Mouse (Mus musculus) neural tube, embryonic 12.5 days (tissue): ENCODE results near the gene Hmmr. TPM values are rescaled to one million over a fixed set of nuclear protein-coding genes. Genes with fewer than 3 reads are reported as not detected.
"Not testable (repeated sequence)": the region's sequence is repeated elsewhere in the genome, so short reads cannot be mapped to it uniquely, and the experiment has no call there.

Experiments
- ATAC-seq: fragments of 200-750 bp; cut with Nextera tagmentation; 2 replicates; pipeline ENCODE4 v1.8.0; 2017; ENCODE audit warnings: low read depth, mild to moderate bottlenecking, moderate TSS enrichment, moderate library complexity; ENCODE audit not compliant: low FRiP score
- H3K27ac ChIP-seq: fragments of 300-500 bp; sonication (generic); 2 replicates; pipeline ENCODE4 v1.5.1; 2016
- H3K27me3 ChIP-seq: fragments of 300-500 bp; sonication (generic); replicated peaks from 2 replicates; pipeline ENCODE4 v1.6.1; 2016; ENCODE audit warnings: mild to moderate bottlenecking
- H3K36me3 ChIP-seq: fragments of 300-500 bp; sonication (generic); 2 replicates; pipeline ENCODE4 v1.6.1; 2016; ENCODE audit warnings: mild to moderate bottlenecking
- H3K4me1 ChIP-seq: fragments of 300-500 bp; sonication (generic); 2 replicates; pipeline ENCODE4 v1.6.1; 2016
- H3K4me2 ChIP-seq: fragments of 300-500 bp; sonication (generic); replicated peaks from 2 replicates; pipeline ENCODE4 v1.6.1; 2016; ENCODE audit warnings: mild to moderate bottlenecking
- H3K4me3 ChIP-seq: fragments of 300-500 bp; sonication (generic); 2 replicates; pipeline ENCODE4 v1.5.1; 2016
- H3K9ac ChIP-seq: fragments of 300-500 bp; sonication (generic); 2 replicates; pipeline ENCODE4 v1.6.1; 2016; ENCODE audit warnings: mild to moderate bottlenecking
- H3K9me3 ChIP-seq: fragments of 300-500 bp; sonication (generic); 2 replicates; pipeline ENCODE4 v1.6.1; 2016; ENCODE audit warnings: mild to moderate bottlenecking
- WGBS: fragments of 180-500 bp; shearing (Covaris S2); methylation state at CpG from one replicate; pipeline ENCODE4 v1.1.7; 2016; 5-methylcytosine and 5-hydroxymethylcytosine counted together
- polyA plus RNA-seq: library from polyadenylated mRNA; unstranded; fragments of >200 nt; fragmentation: Nextera tagmentation; extraction: Ambion mirVana; gene quantifications from 2 replicates; pipeline ENCODE4 v1.2.1, GENCODE M21; 2016

The Hmmr gene
- polyA plus RNA-seq, 1 experiment from 2014 or later, result 33.7 TPM

GRCm38 (mm10) chr11:40744348-40744747 lies 11.1 kb upstream of the Hmmr start:
- H3K4me1 ChIP-seq, result no peaks in the 10 kb centered on the region
- ATAC-seq, result no peak
- no peaks in the 10 kb centered on the region for H3K9me3 ChIP-seq
- no peak overlapping the region for H3K9ac ChIP-seq
- no peak overlapping the region for H3K4me3 ChIP-seq
- peaks cover 17% of the 10 kb centered on the region for H3K36me3 ChIP-seq
- H3K27ac ChIP-seq, result no peak overlapping the region
- 84% methylated on average over 3 of the region's 3 CpGs for WGBS
- H3K27me3 ChIP-seq, result no peaks in the 10 kb centered on the region
- H3K4me2 ChIP-seq, result no peak overlapping the region

GRCm38 (mm10) chr11:40741605-40742262 lies 8.5 kb upstream of the Hmmr start:
- no peak overlapping the region for H3K4me2 ChIP-seq
- no peak overlapping the region for H3K4me3 ChIP-seq
- 92% methylated on average over 12 of the region's 12 CpGs for WGBS
- peaks cover 39% of the 10 kb centered on the region for H3K36me3 ChIP-seq
- no peaks in the 10 kb centered on the region for H3K4me1 ChIP-seq
- no peaks in the 10 kb centered on the region for H3K27me3 ChIP-seq
- no peak for ATAC-seq
- H3K27ac ChIP-seq, result no peak overlapping the region
- H3K9me3 ChIP-seq, result no peaks in the 10 kb centered on the region
- no peak overlapping the region for H3K9ac ChIP-seq

GRCm38 (mm10) chr11:40737369-40737768 lies 4.1 kb upstream of the Hmmr start:
- H3K9ac ChIP-seq, result no peak overlapping the region
- ATAC-seq, result no peak
- H3K27ac ChIP-seq, result no peak overlapping the region
- H3K27me3 ChIP-seq, result no peaks in the 10 kb centered on the region
- H3K4me1 ChIP-seq, result peaks cover 16% of the 10 kb centered on the region
- no peak overlapping the region for H3K4me3 ChIP-seq
- 90% methylated on average over 3 of the region's 3 CpGs for WGBS
- no peak overlapping the region for H3K4me2 ChIP-seq
- peaks cover 43% of the 10 kb centered on the region for H3K36me3 ChIP-seq
- H3K9me3 ChIP-seq, result no peaks in the 10 kb centered on the region

- H3K27ac ChIP-seq, result no peak overlapping the region
- H3K9me3 ChIP-seq, result no peaks in the 10 kb centered on the region
- H3K27me3 ChIP-seq, result no peaks in the 10 kb centered on the region
- peak overlapping the region; percentile 87 for H3K4me3 ChIP-seq
- H3K36me3 ChIP-seq, result peaks cover 26% of the 10 kb centered on the region
- 7% methylated on average over 11 of the region's 11 CpGs for WGBS
- no peak for ATAC-seq
- peak overlapping the region; percentile 89 for H3K9ac ChIP-seq
- peaks cover 24% of the 10 kb centered on the region for H3K4me1 ChIP-seq
- peak overlapping the region; percentile 77 for H3K4me2 ChIP-seq
These were observed 1.1 kb upstream of the Hmmr start for GRCm38 (mm10) chr11:40734251-40734752.

- Histone ChIP-seq H3K4me1 (peaks cover 24% of the 10 kb centered on the region), H3K4me3 (peak overlapping the region; percentile 53), H3K27me3 (no peaks in the 10 kb centered on the region), H3K27ac (no peak overlapping the region), H3K9ac (peak overlapping the region; percentile 36; the same call in 1 of the 2 replicates), H3K36me3 (peaks cover 15% of the 10 kb centered on the region), H3K9me3 (no peaks in the 10 kb centered on the region), H3K4me2 (peak overlapping the region; percentile 72)
- no peak for ATAC-seq
- WGBS, result 2% methylated on average over 14 of the region's 14 CpGs
These were observed 254 bp downstream of the Hmmr start for GRCm38 (mm10) chr11:40732997-40733338.

GRCm38 (mm10) chr11:40718324-40718723 lies 14.9 kb downstream of the Hmmr start:
- no peaks in the 10 kb centered on the region for H3K9me3 ChIP-seq
- peaks cover 64% of the 10 kb centered on the region for H3K36me3 ChIP-seq
- H3K27ac ChIP-seq, result no peak overlapping the region
- H3K4me3 ChIP-seq, result no peak overlapping the region
- H3K27me3 ChIP-seq, result no peaks in the 10 kb centered on the region
- H3K4me1 ChIP-seq, result no peaks in the 10 kb centered on the region
- no peak overlapping the region for H3K9ac ChIP-seq
- ATAC-seq, result no peak
- H3K4me2 ChIP-seq, result no peak overlapping the region

GRCm38 (mm10) chr11:40715524-40715923 lies 17.7 kb downstream of the Hmmr start:
- ATAC-seq, result no peak
- 96% methylated on average over 5 of the region's 5 CpGs for WGBS
- Histone ChIP-seq H3K27me3 (no peaks in the 10 kb centered on the region), H3K27ac (no peak overlapping the region), H3K4me3 (no peak overlapping the region), H3K36me3 (peaks cover 51% of the 10 kb centered on the region), H3K4me1 (no peaks in the 10 kb centered on the region), H3K4me2 (no peak overlapping the region), H3K9me3 (no peaks in the 10 kb centered on the region), H3K9ac (no peak overlapping the region)

- Histone ChIP-seq H3K9ac (no peak overlapping the region), H3K9me3 (no peaks in the 10 kb centered on the region), H3K4me3 (no peak overlapping the region), H3K27ac (no peak overlapping the region), H3K36me3 (peaks cover 53% of the 10 kb centered on the region), H3K4me1 (no peaks in the 10 kb centered on the region), H3K4me2 (no peak overlapping the region), H3K27me3 (no peaks in the 10 kb centered on the region)
- ATAC-seq, result no peak
- WGBS, result 88% methylated on average over 8 of the region's 8 CpGs
These were observed 19.4 kb downstream of the Hmmr start for GRCm38 (mm10) chr11:40713858-40714257.

- not testable (repeated sequence) for H3K4me1 ChIP-seq, H3K27me3 ChIP-seq, H3K9me3 ChIP-seq, H3K9ac ChIP-seq, H3K4me2 ChIP-seq, H3K4me3 ChIP-seq, ATAC-seq, H3K27ac ChIP-seq
- peaks cover 48% of the 10 kb centered on the region for H3K36me3 ChIP-seq
- WGBS, result 91% methylated on average over 6 of the region's 6 CpGs
These were observed 23.3 kb downstream of the Hmmr start for GRCm38 (mm10) chr11:40709899-40710298.

GRCm38 (mm10) chr11:40695103-40695502 lies 38.1 kb downstream of the Hmmr start, which contains the start of gene Mat2b:
TSS of gene Mat2b (minus strand) at chr11:40695203.
- H3K4me3 ChIP-seq, result peak within 1 kb of the TSS; percentile 83
- H3K4me2 ChIP-seq, result peak within 1 kb of the TSS; percentile 88
- no peaks in the 10 kb centered on the region for H3K36me3 ChIP-seq
- peak within 1 kb of the TSS; percentile 87 for H3K27ac ChIP-seq
- H3K4me1 ChIP-seq, result peaks cover 21% of the 10 kb centered on the region
- H3K9ac ChIP-seq, result peak within 1 kb of the TSS; percentile 78
- ATAC-seq, result no peak
- H3K9me3 ChIP-seq, result no peaks in the 10 kb centered on the region
- WGBS, result 86% methylated on average over 9 of the region's 9 CpGs
- no peaks in the 10 kb centered on the region for H3K27me3 ChIP-seq

GRCm38 (mm10) chr11:40694311-40695087 lies 38.7 kb downstream of the Hmmr start:
- no peaks in the 10 kb centered on the region for H3K27me3 ChIP-seq
- peak; percentile 52 for ATAC-seq
- H3K36me3 ChIP-seq, result no peaks in the 10 kb centered on the region
- under 1% methylated on average over 31 of the region's 31 CpGs for WGBS
- H3K4me3 ChIP-seq, result peak overlapping the region; percentile 83
- H3K9me3 ChIP-seq, result no peaks in the 10 kb centered on the region
- H3K4me1 ChIP-seq, result peaks cover 21% of the 10 kb centered on the region
- peak overlapping the region; percentile 87 for H3K27ac ChIP-seq
- H3K9ac ChIP-seq, result peak overlapping the region; percentile 78
- H3K4me2 ChIP-seq, result peak overlapping the region; percentile 88

- peak; percentile 7; the same call in 1 of the 2 replicates for ATAC-seq
- Histone ChIP-seq H3K27ac (peak overlapping the region; percentile 26; the same call in 1 of the 2 replicates), H3K4me1 (peaks cover 21% of the 10 kb centered on the region)
These were observed 39.8 kb downstream of the Hmmr start for GRCm38 (mm10) chr11:40693366-40693951.

More at GRCm38 (mm10) chr11:40693366-40693951, 39.8 kb downstream of the Hmmr start:
- H3K9ac ChIP-seq, result peak overlapping the region; percentile 78
- no peaks in the 10 kb centered on the region for H3K36me3 ChIP-seq
- H3K9me3 ChIP-seq, result no peaks in the 10 kb centered on the region
- H3K4me3 ChIP-seq, result peak overlapping the region; percentile 83
- no peaks in the 10 kb centered on the region for H3K27me3 ChIP-seq
- H3K4me2 ChIP-seq, result peak overlapping the region; percentile 88
- under 1% methylated on average over 16 of the region's 16 CpGs for WGBS
